Mouse (Mus musculus): ENCODE results near the gene Prrg3.
"Not testable (repeated sequence)": the region's sequence is repeated elsewhere in the genome, so short reads cannot be mapped to it uniquely, and the experiment has no call there.

Prrg3 gene

GRCm38 (mm10) chrX:71962073-71963051 lies at the start of gene Prrg3:
Gene Prrg3 (plus strand): TSS chrX:71962624.
- no peak for DNase-seq (ENCODE audit: low read depth, low spot score)

GRCm38 (mm10) chrX:71946631-71947030 lies 15.8 kb upstream of the Prrg3 start:
- no peak for DNase-seq (ENCODE audit: low read depth, low spot score)

- DNase-seq (ENCODE audit: low read depth, low spot score): no peak
Observed at GRCm38 (mm10) chrX:71958366-71958765, 4.1 kb upstream of the Prrg3 start.

DNA sequence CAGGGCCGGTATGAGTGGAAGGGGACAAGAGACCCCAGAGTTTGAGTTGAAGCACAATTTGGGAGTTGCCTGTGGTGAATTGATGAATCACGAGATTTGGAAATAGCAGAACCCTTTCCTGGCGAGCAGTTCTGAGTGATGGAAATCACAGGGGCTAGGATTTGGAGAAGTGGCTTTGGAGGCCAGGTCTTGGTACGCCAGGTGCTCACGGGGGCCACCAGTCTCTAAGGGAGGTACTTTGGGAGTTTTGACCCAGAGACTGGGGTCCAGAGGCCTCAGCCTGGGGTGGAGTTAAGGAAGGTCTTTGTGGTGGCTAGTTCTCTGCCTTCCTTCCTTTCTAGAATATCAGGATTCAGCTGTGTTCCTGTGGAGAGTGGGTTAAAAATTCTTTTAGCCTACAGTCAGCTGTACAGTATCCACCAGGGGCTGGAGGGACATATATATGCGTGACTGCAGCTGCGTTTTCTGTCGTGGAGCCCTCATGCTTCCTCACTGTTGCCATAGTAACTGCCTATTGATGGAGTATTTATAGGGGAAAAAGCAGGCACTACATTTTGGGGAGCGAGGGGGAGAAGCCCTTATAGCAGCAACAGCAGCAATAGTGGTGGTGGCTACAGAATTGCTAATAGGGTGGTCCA lies 970 bp downstream of the Prrg3 start:
- no peak for DNase-seq (ENCODE audit: low read depth, low spot score)

DNA sequence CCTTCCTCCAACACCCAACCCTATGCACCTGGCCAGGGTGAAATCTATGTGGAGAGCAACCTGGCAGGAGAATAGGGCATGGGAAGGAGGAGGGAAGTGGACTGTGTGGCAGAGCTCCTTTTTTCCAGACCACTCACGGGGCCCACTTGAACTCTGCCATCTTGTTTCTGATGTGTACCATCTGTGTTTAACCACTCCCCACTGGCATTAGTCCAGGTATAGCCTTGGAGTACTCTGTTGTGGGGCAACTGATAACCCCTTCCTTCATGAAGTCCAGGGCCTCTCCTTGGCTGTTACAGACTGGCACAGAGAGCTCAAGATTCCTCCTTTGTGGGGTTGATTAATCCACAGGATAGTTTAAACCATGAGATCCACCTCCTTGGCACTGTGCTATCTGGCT lies 5.8 kb downstream of the Prrg3 start:
- no peak for DNase-seq (ENCODE audit: low read depth, low spot score)

DNA sequence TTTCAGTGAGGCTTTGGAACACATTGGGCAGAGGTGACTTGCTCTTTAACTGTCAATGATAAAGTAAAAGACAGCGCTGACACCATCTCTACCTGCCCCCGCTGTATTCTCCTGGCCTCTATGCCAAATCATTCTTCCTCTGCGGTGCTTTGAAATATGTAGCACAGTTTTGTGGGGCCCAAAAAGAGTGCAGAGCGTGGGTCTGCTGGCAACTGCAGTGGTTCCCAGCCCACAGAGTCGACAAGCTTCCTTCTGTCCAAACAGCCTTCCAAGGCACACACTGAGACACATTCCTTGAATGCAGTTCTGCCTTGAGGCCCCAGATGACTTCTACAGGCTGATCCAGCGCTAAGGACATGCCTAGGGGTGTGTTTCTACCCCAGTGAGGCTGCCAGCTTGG lies 6.4 kb downstream of the Prrg3 start:
- DNase-seq (ENCODE audit: low read depth, low spot score): peak; percentile 55

DNA sequence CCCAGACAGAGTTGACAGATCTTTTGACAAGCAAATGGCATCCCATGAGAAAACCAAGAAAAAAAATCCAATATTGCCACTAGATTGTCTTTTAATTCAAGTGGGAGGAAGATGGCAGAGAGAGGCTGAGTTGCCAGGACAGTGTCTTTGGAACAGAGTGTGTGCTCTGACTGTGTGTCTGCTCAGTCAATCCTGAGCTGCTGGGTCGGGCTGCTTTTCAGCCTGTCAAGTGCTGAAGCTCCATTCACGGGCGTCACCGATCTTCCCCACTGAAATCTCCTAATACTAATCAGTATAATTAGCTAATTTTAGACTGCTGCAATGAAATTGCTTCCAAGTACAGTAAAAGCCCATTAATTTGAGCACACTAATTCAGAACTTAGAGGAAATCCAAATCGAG lies 8.9 kb downstream of the Prrg3 start:
- no peak for DNase-seq (ENCODE audit: low read depth, low spot score)

DNA sequence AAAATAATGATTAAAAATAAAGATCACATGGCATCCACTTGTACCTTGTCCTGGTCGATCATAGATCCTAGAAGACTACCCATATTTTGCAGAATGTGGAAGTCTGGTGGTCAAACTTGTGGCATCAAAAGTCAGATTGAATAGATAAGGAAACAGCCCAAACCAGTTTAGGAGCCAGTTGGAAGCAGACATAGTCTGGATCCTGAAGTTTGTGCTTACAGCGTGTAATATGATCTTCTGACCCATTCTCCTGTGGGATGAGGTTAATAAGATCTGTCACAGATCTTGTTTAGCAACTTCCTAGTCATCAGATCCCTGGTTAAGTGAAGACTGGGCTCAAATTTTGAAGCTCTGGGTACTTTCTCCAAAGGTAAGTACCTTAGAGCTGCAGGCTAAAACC lies 10.3 kb downstream of the Prrg3 start, which contains the start of gene Fate1:
Gene Fate1, plus strand, starts transcription at position 301 of the 400 bp plus-strand sequence.
- DNase-seq (ENCODE audit: low read depth, low spot score): no peak

- DNase-seq (ENCODE audit: low read depth, low spot score): not testable (repeated sequence)
Observed at GRCm38 (mm10) chrX:71977681-71978080, 15.3 kb downstream of the Prrg3 start.

DNA sequence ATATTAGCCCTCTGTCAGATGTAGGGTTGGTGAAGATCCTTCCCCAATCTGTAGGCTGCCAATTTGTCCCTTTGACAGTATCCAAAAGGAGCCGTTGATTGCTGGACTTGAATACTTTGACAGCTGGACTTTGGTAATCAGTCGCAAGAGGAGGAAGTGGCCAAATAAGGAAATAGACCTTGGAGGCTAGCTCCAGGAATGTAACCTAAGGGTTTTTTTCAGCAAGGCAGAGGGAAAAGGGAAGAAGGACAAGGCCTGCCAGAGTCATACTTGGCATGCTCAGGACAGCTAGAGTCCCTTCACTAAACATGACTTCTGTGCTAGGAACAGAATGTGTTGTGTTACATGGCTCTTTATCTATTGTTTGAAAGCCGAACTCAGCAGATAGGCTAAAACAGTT lies 18.0 kb downstream of the Prrg3 start:
- DNase-seq (ENCODE audit: low read depth, low spot score): no peak

- no peak for DNase-seq (ENCODE audit: low read depth, low spot score)
Observed at GRCm38 (mm10) chrX:71981322-71981721, 18.9 kb downstream of the Prrg3 start.

DNA sequence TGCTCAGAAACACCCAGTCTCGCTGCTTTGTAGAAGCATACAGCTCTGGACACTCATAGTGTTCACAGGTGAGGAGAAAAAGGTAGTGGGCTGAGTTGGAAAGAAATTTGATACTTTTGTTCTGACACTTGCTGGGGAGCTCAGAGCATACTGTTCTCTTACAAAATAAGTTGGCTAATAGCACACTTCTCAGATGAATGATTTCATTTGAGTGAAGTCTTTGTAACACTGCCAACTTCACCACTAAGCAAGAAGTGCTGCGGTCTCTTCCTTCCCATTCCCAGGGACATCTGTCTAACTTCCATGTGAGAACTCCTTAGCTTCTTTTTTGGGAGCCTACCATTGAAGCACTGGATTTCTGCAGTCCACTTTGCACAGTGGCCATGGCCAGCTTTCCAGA lies 20.8 kb downstream of the Prrg3 start:
- DNase-seq (ENCODE audit: low read depth, low spot score): no peak

GRCm38 (mm10) chrX:71983775-71984174 lies 21.4 kb downstream of the Prrg3 start:
- no peak for DNase-seq (ENCODE audit: low read depth, low spot score)

DNA sequence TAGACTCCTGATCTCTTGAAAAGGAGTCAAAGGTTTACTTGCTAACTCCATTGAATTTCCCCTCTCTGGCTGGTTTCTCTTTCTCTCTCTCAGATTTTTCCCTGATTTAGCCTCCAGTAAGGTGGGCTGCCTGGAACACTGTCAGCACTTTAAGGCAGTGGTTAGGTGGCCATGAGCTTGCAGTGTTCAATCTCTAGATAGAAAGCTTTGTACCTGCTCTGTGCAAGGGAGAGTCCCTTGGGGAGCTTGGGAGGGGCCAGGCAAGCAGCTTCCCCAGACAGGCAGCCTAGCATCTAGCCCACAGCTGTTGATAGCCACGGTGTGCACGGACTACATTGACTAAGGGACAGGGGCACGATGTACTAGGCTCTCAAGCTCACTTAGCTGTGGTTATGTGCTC lies 29.1 kb downstream of the Prrg3 start, which contains the start of gene Cnga2:
Gene Cnga2, plus strand, starts transcription at position 301 of the 400 bp plus-strand sequence.
- DNase-seq (ENCODE audit: low read depth, low spot score): no peak

- DNase-seq (ENCODE audit: low read depth, low spot score): no peak
Observed at GRCm38 (mm10) chrX:71995972-71996371, 33.5 kb downstream of the Prrg3 start.

GRCm38 (mm10) chrX:72009930-72010329 lies 47.5 kb downstream of the Prrg3 start:
- DNase-seq (ENCODE audit: low read depth, low spot score): no peak

GRCm38 (mm10) chrX:72012236-72012635 lies 49.8 kb downstream of the Prrg3 start:
- DNase-seq (ENCODE audit: low read depth, low spot score): no peak

GRCm38 (mm10) chrX:72012804-72013203 lies 50.4 kb downstream of the Prrg3 start:
- DNase-seq (ENCODE audit: low read depth, low spot score): no peak

GRCm38 (mm10) chrX:72022241-72022640 lies 59.8 kb downstream of the Prrg3 start:
- no peak for DNase-seq (ENCODE audit: low read depth, low spot score)

Data from telencephalon, adult 2 months (tissue).